Mouse (Mus musculus): ENCODE data around the gene Iffo2. TPM values are rescaled to one million over a fixed set of nuclear protein-coding genes. Genes with fewer than 3 reads are reported as not detected.

The Iffo2 gene
- polyA plus RNA-seq (2014; fragmentation: Illumina TruSeq; extraction: RNeasy Lipid Tissue Mini Kit (QIAGEN cat#74804)), result 5.8 TPM

GRCm38 (mm10) chr4:139530248-139530647 is at the start of gene Iffo2:
Gene Iffo2 (plus strand): TSS chr4:139530548.

DNA sequence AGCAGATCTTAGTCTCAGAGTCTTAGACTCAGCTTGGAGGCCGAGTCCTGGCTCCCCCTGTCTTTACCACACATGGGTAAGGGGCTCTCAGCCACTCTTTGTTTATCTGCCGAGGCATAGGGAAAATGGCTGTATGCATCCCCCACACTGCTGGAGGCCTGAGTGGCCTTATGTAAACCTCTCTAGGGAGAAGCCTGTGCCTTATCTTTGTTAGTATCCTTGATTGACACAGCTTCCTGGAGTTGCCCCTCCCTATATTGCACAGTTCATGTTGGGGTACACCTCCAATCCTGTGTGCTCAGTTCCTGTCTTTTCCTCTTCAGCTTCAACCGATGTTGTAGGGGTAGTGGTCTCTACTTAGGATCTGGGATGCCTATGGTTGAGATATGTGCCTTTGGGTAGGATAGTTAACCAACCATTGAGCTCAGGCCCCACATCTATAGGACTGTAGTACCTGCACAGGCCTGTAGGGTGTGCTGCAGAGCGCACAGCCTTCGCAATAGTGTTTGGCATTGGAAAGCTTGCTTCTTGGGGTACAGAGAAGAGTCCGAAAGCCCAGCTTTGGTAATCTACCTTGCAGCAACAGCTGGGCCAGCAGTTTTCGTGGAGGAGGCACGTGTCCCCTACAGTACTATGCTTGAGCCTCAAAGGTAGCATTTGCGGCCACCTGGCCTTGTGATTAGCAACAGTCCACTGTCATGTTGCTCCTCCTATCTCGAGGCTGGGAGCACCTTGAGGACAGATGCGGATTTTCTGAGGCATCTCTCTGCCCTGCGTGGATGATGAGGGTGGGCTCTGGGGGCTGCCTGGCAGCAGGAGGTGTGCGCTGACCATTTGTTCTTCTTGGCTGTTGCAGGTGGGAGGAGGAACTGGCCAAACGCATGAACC is 72.3 kb downstream of the Iffo2 start, which contains the start of gene Gm21969:
Gene Gm21969, plus strand, starts transcription at position 830 of the 888 bp plus-strand sequence.

GRCm38 (mm10) chr4:139622373-139623282 is 92.3 kb downstream of the Iffo2 start, which contains the start of gene Aldh4a1:
Gene Aldh4a1 (plus strand): TSS chr4:139622866.

DNA sequence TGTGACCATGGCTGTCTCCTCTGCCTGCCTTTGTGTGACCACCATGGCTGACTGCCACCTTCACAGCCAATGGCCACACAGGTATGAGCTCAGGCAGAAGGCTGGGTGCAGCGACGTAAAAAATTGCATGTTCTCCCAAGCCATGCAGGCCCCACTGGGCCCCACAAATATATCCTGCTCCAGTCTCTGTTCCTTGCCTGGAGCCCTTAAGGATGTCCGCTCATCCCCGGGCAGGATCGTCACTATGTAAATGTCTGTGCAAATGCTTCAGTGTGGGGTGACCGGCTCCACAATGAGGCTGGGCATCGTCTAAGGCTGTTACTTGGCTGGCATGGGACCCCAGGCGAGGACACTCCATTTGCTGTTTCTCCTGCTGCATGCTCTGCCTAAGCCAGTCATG is 122.9 kb downstream of the Iffo2 start, which contains the start of gene Tas1r2:
Gene Tas1r2, plus strand, starts transcription at position 301 of the 400 bp plus-strand sequence.

Other genes with a start within 250 kb of the Iffo2 start
- gene Pqlc2, start 219.8 kb upstream of the Iffo2 start, polyA plus RNA-seq (2014; fragmentation: Illumina TruSeq; extraction: RNeasy Lipid Tissue Mini Kit (QIAGEN cat#74804)), result 0.57 TPM
- gene Akr7a5, start 219.8 kb upstream of the Iffo2 start, polyA plus RNA-seq (2014; fragmentation: Illumina TruSeq; extraction: RNeasy Lipid Tissue Mini Kit (QIAGEN cat#74804)), result 1.1 TPM
- 24.3 TPM for gene Mrto4, start 178.0 kb upstream of the Iffo2 start, polyA plus RNA-seq (2014; fragmentation: Illumina TruSeq; extraction: RNeasy Lipid Tissue Mini Kit (QIAGEN cat#74804))
- gene Emc1, start 178.0 kb upstream of the Iffo2 start, polyA plus RNA-seq (2014; fragmentation: Illumina TruSeq; extraction: RNeasy Lipid Tissue Mini Kit (QIAGEN cat#74804)), result 10.3 TPM
- 3.2 TPM for gene Ubr4, start 177.9 kb upstream of the Iffo2 start, polyA plus RNA-seq (2014; fragmentation: Illumina TruSeq; extraction: RNeasy Lipid Tissue Mini Kit (QIAGEN cat#74804))
- not detected for gene Gm21969, start 72.6 kb downstream of the Iffo2 start, polyA plus RNA-seq (2014; fragmentation: Illumina TruSeq; extraction: RNeasy Lipid Tissue Mini Kit (QIAGEN cat#74804))
- 3.0 TPM for gene Aldh4a1, start 92.3 kb downstream of the Iffo2 start, polyA plus RNA-seq (2014; fragmentation: Illumina TruSeq; extraction: RNeasy Lipid Tissue Mini Kit (QIAGEN cat#74804))
- not detected for gene Tas1r2, start 123.0 kb downstream of the Iffo2 start, polyA plus RNA-seq (2014; fragmentation: Illumina TruSeq; extraction: RNeasy Lipid Tissue Mini Kit (QIAGEN cat#74804))